Mouse (Mus musculus) brain, embryonic 14.5 days (tissue): ENCODE measurements around the gene Gfral. TPM values are rescaled to one million over a fixed set of nuclear protein-coding genes. Genes with fewer than 3 reads are reported as not detected.

Source experiments
- DNase-seq: peaks from one replicate; pipeline ENCODE4 v3.0.0-alpha.2; 2011; ENCODE audit warnings: low read depth
- CTCF ChIP-seq: fragments of 200-500 bp; IDR thresholded peaks from 2 replicates; pipeline ENCODE4 v1.5.1; 2012; ENCODE audit warnings: inconsistent platforms, mild to moderate bottlenecking, moderate library complexity, borderline replicate concordance; ENCODE audit not compliant: insufficient read depth, insufficient read length; ENCODE audit errors: extremely low read depth
- POLR2A ChIP-seq: fragments of 200-500 bp; IDR thresholded peaks from 2 replicates; pipeline ENCODE4 v1.6.1; 2012; ENCODE audit warnings: mild to moderate bottlenecking, inconsistent platforms, borderline replicate concordance; ENCODE audit not compliant: poor library complexity, insufficient read depth, insufficient read length, severe bottlenecking; ENCODE audit errors: extremely low read depth
- polyA plus RNA-seq: library from polyadenylated mRNA; depleted of rRNA; stranded (reverse); fragments of >200 nt; gene quantifications from 2 replicates; pipeline ENCODE4 v1.2.3, GENCODE M21; 2012; rRNA removed

Gene Gfral
- polyA plus RNA-seq, result not detected in 2 replicates

DNA sequence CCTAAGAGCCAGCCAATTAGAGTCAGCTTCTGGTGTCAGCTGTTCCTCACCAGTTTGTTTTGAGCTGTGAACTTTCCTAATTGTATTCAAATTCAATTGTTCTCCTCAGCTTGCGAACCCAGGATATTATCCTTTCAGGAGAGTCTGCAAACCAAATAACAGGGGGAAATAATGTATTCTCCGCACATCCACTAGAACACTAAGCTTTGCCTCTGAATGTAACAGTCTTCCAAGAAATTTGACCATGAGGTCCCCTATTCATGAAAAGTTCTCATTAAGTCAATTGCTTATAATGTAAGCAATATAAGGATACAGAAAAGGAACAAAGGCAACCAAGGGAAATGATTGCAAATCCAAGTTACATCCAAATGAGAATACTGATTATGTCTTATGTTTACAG, at the start of gene Gfral:
Gfral (minus strand) TSS at position 101 of the 400 bp plus-strand sequence.
- no peak for DNase-seq
- TF ChIP-seq CTCF, result no peak
- TF ChIP-seq POLR2A, result no peak

DNA sequence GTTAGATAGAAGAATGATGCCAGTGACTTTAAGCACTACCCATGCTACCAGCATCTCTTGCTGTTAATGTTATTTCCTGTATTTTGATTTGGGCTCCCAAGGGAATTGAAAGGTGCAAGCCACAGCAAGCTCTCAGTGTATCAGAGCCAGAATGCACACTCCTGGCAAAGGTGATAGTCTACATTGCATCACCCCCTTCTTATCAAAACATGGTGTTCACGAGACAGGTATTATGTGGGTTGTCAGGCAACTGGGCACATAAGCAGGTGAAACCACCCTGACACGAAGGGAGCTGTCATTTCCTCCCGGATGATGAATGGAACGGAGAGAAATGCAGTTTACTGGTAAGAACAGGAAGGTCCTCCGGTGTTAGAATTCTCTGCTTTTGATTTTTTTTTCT, 44.3 kb upstream of the Gfral start:
- DNase-seq, result no peak
- no peak for TF ChIP-seq POLR2A
- TF ChIP-seq CTCF, result no peak

DNA sequence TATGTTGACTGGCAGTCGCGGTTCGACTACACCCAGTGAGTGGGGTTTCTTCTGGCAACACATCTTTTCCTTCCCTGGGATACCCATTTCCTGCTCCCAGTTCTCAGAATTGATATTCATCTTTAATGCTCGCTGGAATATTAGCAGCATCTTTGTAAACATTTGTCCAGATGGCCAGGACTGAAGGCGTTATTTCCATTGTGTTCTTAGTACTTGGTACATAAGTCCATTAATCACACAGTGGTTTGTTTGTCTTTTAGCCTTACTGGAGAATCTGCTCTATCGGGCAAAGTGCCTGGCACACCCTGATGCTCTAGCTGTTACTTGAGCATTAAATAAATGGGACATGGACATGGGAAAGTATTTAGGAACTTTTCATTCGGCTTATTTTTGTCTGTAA, 39.1 kb upstream of the Gfral start:
- no peak for DNase-seq
- TF ChIP-seq POLR2A (no peak), CTCF (no peak)

DNA sequence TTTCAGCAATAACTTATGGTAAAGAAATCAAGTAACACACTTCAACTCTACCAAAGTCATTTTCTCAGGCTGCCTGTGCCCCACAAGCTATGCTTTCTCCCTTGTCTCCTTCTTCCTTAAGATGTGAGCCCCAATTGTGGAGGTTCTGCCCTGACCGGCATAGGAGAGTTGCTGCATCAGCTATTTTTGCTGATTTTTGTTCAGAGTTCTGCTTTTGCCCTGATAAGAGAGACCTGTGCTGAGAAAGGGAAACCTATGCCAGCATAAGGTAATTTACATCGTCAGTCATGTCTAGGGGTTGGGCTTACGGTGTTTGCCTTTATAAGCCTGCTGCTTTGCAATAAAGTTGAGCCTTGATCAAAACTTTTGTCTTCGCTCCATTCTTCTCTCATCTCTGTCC, 38.7 kb upstream of the Gfral start:
- no peak for DNase-seq
- no peak for TF ChIP-seq CTCF
- no peak for TF ChIP-seq POLR2A

DNA sequence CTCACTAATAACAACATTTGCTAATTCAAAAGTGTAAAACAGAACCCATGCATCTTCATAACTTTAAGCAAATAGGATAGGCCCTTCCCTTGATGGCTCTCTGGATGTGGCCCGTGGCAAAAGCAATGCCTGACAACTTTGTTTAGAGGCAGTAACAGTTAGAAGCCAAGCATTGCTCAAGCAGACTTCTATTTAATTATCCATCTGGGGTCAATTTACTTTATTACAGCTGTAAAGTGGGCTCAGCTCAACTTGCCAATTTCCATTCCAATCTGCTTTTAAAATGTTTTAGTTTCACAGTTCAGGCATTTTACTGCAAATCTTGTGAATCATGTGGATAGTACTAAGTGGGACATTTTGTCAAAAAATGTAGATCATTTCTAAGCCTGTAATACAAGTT, 28.9 kb upstream of the Gfral start:
- DNase-seq, result no peak

DNA sequence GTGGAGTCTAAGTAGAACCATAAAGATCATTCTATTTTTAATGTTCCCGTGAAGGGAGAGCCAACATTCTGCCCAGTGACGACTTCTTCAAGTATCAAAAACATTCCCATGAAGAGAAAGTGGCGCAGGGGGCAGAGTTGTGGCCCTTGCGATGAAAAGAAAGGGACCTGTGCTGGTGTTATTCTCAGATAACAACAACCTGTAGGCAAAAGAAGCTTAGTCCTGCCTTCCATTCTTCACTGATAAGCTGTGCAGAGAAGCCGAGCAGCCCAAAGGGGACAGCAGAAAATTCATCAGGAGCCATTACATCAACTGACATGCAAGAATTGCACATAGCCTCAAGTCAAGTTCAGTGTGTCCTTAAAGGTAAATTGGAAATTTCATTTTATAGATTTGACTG, 24.5 kb upstream of the Gfral start:
- TF ChIP-seq CTCF (no peak), POLR2A (no peak)
- no peak for DNase-seq

More for the DNA sequence above, 28.9 kb upstream of the Gfral start:
- no peak for TF ChIP-seq POLR2A
- TF ChIP-seq CTCF, result no peak

DNA sequence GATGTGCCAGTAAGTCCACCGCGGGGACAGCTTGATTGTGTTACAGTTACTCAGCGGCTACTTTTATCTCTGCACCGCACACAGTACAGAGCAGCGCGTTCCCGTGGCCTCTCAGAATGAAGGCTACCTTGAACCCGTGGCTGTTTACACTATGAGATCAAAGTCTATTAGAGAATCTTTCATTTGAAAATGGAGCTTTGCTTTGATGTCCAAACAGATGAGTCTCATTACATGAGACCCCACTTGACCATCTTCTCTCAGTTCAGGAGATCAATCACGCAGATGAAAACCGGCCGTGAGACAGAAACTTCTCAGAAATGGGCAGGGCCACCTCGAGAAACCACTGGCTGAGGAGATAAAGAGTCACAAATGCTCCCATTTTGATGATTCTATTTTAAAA, 23.8 kb upstream of the Gfral start:
- DNase-seq, result peak; percentile 33
- no peak for TF ChIP-seq POLR2A
- TF ChIP-seq CTCF, result no peak

DNA sequence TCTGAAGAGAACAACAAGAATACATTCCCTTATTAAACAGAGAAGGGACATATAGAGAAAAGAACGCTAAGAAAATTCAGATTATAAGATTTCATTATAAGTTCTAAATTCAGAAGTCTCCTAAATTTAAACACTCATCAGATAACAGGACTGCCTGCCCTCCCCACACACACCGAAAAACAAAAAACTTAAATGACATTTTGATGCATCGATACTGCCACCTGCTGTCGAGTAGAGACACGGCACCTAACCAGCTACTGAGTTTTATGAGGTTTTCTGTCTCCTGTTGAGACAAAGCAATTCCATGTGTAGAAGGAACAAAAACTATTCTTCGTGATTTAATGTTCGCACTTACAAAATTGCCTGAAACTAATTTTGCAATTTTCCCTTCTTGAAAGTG, 23.2 kb upstream of the Gfral start:
- TF ChIP-seq CTCF (peak; percentile 83; the same call in 1 of the 2 replicates), POLR2A (no peak)
- DNase-seq, result peak; percentile 89

DNA sequence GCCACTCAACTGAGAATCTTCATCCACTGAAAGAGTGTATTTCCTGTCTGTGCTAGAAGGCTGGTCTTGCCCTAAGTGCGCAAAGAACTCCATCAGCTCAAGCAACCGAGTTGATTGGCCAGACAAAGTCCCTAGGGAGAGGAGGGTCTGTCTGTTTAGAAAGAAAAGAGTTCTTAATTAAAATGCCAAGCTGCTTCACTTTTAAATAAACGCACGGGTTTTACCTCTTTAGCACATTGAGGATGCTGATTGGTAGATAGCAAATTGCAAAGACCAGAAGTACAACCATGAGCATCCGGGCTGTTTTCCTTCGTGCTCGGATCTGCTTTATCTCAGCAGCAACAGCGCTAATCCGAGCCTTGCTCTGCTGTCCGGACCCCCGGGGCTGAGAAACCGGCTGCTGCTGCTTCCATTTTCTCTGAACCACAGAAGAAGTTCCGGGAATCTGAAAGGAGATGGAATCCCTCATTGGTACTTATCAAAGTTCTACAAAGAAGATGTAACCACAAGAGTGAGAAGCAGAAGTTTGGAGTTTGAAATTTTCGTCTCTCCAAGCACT, 22.6 kb upstream of the Gfral start:
- peak; percentile 71 for DNase-seq
- TF ChIP-seq CTCF (no peak), POLR2A (no peak)

DNA sequence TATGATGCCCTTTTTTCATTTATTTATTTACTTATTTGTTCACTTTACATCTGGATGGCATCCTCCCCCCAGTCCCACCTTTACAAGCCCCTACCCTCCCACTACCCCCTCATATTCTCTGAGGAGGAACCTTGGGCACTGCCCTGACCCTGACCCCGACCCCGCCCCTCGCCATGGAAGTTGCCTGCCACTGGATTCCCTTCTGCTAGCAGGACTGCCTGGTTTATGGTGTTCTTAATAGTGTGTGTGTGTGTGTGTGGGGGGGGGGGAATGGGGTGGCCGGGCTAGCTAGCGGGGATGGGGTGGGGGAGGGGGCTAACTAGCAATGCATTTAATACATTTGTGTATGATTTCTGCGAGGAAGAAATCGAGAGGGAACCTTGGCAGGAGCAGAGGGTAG, 21.4 kb upstream of the Gfral start:
- TF ChIP-seq CTCF (no peak), POLR2A (no peak)
- DNase-seq, result no peak

DNA sequence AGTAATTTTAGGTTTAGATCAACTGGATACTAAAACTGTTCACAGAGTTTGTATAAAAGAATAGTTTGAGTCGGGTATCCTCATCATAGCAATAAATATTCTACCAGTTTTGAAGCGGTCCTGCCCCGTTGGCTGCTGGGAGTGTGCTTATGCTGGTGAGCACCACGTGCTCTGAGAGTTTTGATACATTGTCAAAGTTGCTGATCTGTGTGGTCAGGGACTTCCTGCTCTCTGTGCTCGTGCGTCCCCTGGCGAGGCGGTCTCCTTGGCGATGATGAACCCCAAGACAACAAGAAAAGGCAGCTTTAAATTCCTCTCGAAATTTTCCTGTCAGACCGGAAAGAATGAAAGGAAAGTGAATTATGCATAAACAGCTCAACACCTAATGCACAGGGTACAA, 16.9 kb upstream of the Gfral start:
- TF ChIP-seq CTCF (no peak), POLR2A (no peak)
- DNase-seq, result no peak

DNA sequence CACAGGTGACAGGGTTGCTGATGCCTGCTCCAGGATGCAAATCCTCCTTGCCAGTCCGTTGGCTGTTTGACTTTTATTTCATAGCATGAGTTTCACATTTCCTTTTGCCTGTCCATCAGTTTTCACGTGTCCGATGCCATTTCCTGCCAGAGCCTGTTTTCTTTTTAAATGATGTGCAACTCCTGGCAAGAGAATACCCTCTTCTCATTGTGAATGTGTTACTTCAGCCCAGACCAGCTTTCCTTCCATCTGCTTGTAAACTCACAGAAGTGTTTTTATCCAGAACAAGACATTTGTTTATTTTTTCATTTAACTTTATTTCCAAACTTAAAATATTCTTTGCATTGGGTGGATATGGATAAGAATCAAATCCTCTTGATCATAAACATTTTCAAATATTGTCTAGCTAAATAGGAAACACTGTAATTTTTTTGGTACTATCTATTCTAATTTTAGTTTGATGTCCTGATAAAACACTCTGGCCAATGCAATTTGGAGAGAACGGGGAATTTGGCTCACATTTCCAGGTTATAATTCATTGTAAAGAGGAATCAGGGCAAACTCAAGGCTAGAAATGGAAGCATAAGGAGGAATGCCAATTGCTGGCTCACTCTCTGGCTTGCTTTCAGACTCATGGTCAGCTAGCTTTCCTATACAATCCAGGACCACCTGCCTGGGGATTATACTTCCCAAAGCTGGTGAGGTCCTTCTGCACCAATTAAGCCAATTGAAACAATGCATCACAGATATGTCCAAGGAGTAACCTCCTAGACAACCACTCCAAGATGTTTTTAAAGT, 3.9 kb upstream of the Gfral start:
- TF ChIP-seq CTCF, result no peak
- no peak for TF ChIP-seq POLR2A
- DNase-seq, result no peak
